Mouse (Mus musculus) T-helper 17 cell (primary cell): ENCODE data around the gene Ak5.

Source experiments
- in situ Hi-C, 2 experiments: fragments of 300-600 bp; cut with MboI, MseI; formaldehyde crosslinking; loops; 1 replicate in 1 of 2; 2 replicates in 1 of 2; pipeline ENCODE4 v1.15.1; 2025; ENCODE audit warnings: high pct_unique_total_duplicates in 2 of 2

Gene Ak5

DNA sequence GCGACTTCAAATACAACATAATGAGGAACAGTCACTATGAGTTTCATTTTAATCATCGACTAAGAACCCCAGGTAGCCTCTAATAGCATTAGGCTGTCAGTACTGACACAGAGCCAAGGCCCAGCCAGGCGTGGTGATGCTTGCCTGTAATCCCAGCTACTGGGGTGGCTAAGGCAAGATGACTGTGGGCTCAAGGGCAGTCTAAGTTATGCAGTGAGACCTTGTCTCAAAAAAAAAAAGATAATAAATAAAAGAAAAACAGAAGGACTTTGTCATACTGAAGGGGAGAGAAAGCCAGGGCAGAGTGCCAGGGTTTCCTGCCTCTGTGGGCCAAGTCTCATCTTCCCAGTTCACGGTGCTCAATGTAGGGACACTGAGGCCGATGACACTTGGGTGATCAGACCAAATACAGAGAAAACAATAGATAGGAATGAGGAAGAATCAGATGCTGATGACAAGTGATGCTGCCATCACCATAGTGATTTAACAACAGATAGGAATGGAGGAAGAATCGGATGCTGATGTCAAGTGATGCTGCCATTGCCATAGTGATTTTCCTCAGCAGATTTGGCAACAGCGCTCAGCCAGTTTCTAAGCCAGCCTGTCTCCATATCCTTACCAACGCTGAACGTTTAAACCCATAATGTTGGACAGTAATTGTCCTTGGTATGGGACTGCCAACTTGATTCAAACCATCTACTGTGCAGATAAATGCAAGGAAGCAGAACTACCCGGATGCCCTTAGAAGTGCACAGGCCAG lies 42.9 kb downstream of the Ak5 start:
- in situ Hi-C loops: no loop called here

DNA sequence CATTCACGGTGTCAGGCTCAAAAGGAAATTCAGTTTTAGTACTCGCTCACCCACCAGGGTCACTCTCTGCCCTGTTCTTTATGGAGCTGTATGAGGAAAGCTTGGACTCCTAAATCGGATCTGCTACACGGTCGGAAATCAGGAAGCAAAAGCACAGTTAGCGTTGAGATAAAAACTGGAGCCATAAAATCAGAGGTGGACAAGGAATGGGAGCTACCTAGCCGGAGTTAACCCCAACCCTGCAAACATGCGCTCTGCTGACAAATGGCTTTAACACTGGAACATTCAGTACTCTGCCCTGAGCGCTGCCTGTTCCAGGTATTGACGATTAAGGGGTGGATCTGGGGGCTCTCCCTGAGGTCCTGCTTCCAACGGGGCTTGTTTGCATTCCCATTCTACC lies 47.6 kb downstream of the Ak5 start:
- in situ Hi-C loops: no loop called here

DNA sequence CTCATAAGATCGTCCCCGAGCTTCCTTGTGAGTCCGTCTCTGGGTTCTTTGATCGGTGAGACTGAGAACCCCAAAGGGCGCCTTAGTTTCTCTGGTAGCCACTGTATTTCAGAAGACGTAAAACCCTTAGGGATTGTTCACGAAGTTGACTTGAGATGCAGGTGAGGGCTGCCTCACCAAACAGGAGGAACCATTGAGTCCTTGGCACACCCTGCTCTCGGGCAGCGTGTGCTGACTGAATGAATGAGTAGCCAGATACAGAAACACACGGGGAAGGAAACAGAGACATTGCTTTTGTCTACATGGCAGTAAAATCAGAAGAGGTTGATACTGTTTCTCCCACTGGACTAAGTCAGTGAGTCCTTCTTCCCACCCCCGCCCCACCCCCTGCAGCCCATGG lies 48.1 kb downstream of the Ak5 start:
- in situ Hi-C loops: no loop called here

DNA sequence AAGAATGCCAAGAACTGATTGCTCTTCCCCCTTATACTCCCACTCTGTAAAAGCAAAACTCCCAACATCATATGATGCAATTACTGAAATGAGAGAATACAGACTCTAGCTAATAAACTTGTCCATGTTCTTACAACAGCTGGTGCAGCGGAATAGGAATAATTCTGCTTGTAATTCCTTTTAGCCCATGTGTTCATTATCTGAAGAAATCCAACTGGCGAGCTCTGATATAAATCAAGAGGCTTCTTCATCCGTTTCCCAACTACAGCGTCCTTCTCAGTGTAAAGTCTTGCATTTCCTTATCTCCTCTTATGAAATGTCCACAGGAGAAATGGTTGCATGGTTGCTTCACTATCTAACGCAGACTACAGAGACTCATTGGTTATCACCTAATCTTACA lies 59.1 kb downstream of the Ak5 start:
- in situ Hi-C loops: no loop called here

DNA sequence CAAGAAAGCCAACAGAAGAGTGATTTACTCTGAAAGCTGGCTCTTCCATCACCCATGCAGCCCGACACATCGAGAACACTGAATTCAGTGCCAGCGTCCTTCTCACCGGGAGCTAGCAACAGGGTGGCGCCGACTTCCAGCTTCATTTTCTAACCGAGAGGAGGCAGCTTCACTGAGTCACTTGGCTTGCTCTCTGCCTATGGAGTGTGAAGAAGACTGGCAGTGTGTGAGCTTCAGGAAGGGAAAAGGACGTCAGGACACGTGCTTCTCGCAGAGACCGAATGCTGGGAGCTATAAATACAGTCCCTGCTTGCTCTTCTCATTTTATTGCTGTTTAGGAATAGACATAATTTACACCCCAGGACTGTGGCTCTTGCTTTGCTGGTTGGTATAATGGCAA lies 62.3 kb downstream of the Ak5 start:
- in situ Hi-C loops: no loop called here

DNA sequence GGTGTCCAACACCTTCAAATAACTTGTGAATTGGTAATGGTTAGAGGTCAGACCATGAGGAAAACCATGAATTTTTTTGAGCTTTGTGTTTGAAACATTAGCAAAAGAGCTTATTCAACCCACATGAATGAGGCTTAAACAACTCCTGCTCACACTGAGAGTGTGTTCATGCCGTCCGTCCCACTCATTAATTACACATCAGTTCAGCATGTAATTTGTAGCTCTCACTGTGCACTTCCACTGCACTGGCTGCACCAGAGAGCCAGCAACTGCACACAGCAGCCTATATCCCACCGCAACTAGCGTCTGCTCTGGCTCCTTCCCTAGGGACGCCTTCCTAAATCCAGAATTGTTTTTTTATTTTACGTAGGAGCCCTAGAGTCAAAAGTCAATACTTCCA lies 68.5 kb downstream of the Ak5 start:
- in situ Hi-C loops: no loop called here

DNA sequence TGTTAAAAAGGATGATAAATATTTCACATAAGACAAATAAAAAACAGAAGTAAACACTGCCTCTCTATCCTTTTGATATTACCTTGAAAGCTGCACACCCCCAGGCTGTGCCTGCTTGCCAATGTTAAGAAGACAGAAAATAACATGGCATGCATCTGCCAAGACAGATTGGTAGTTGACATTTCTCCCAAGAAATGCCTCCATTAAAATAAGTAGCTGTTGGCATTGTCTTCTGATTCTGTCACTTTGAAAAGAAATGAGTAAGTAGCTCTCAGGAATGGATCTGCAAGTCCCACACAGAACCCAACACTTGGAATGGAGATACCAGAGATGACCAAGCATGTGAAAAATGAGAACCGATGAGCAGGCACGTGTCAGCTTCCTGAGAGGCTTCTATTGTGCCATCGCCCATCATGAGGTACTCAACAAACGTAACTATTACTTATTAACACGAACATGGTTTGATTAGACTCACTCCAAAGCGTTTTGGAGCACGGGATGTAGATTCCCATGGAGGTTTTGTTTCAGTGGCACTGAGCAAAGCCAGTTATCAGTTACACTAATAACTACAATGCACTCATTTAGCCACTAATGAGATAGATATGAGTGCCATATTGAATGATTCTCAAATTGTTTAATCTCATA lies 71.6 kb downstream of the Ak5 start:
- in situ Hi-C loops: no loop called here

DNA sequence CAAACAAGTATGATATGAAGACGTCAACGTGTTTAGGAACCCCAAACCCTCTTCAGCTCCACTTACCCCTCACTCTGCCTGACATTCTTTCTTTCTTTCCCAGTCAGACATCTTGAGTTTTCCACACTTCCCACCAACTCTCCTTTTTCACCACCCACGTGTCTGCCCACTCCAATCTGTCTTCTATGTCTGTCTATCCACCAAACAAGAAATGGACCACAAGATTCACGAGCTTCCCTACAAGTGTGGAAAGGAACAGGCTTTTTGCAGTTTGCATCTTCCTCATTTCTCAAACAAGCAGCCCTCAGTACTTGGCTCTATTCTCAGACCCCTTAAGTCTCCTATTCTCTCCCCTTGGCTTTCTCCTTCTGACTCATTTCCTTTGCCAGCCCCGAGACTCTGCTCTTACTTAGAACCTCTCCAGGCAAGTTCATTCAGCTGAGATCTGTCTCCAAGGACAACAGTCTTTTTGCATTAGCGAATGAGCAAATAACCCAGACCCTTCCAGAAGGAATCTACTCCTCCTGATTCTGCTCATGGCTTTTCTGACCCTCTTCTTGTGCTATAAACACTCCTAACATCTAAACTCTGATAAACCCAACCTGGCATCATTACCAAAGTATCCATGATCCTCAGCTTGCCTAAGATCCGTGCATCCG lies 75.3 kb downstream of the Ak5 start:
- in situ Hi-C loops: no loop called here

DNA sequence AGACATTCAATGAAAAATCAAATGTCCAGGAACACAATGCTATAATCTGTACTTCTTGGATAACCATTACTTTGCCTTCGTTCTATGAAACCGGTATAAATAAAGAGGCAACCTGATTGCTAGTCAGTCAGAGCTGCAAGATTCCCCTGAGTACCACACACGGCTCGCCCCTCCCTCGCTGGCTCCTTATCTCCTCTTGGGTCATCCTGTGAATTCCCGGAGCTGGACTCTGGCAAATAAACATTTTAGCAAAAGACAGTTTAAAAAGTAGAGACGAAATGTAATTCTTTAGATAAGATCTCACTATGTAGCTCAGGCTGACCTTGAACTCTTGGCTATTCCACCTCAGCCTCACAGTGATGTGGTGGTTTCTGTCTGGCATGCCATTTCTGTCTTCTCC lies 77.7 kb downstream of the Ak5 start:
- in situ Hi-C loops: no loop called here

DNA sequence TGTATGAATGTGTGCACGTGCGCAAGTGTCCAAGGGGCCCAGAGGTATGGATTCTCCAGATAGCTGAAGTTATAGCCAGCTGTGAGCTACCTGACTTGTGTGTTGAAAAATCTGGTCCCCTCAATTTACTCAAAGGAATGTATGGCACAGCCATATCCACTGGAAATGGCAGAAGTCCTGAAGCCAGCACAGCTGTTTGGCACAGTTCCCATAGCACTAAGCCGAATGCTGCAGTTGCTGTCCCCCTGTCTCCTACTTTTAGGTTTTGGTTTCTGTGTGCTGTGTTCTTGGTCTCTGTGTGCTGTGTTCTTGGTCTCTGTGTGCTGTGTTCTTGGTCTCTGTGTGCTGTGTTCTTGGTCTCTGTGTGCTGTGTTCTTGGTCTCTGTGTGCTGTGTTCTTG lies 79.1 kb downstream of the Ak5 start:
- in situ Hi-C loops: loop anchor here in 1 of 2 experiments (10.0 kb wide), 1 partner anchor 664 kb away; no protein-coding TSS in a partner anchor

DNA sequence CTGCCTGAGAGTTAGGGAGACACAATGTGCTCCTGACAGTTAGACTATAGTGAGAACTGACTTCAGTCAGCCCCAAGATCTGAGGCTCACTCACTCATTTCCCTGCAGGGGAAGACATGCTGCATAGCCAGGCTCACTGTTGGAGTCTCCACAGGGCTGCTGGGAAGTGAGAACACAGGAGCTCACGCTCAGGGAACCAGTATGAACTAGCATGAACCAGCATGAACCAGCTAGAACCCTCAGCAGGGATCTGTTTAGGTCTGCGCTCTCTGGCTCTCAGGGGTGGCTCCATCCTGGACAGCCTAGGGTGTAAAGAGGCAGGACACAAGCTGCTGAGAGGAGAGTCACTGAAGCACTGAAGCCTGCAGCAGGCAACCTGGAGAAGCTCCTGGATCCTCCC lies 81.2 kb downstream of the Ak5 start:
- in situ Hi-C loops: loop anchor here in 1 of 2 experiments (10.0 kb wide), 1 partner anchor 662 kb away; no protein-coding TSS in a partner anchor

DNA sequence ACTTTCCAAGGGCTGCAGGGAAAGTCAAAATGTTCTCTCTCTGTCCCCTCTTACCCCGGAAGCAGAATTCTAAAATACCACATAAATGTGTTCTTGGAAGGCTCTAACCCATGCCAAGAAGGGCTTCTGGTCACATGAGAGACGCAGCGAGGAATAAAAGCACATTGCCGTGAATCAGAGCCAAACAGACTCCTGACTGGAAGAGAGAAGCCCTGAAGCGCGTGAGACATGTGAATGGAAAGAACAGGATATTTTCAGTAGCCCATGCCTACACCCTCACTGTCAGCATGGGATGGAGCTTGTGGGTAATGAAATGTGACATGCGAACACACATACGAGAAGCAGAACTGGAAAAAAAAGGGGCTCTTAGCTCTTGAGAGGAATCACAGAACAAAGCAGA lies 82.0 kb downstream of the Ak5 start:
- in situ Hi-C loops: loop anchor here in 1 of 2 experiments (10.0 kb wide), 1 partner anchor 661 kb away; no protein-coding TSS in a partner anchor

DNA sequence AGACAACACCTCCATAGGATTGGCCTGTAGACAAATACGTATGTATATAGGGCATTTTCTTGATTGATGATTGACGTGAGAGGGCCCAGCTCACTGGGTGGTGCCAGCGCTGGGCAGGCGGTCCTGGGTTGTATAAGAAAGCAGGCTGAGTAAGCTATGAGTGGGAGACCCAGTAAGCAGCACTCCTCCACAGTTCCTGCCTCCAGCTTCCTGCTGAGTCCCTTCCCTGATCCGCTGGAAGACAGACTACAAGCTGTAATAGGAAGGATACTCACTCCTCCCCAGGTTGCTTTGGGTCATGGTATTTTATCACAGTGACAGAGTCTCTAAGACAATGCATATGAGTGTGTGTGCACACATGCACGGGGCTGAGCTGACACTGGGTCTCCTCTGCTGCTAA lies 82.6 kb downstream of the Ak5 start:
- in situ Hi-C loops: loop anchor here in 1 of 2 experiments (10.0 kb wide), 1 partner anchor 661 kb away; no protein-coding TSS in a partner anchor

DNA sequence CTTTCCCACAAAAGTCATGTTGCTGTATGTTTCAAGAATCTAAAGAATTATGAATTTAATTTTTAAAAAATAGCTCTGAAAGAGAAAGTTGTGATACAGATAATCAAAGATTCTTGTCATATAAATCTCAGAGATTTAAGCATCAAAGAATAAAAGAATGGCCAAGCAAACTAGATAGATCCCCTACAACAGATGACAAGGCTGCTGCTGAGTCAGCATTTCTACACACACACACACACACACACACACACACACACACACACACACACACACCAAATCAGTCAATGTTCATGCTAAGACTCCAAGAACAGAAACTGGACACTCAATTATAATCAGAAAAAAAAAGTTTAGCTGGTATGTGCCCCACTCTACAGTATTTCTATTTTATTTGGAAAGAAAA lies 85.1 kb downstream of the Ak5 start:
- in situ Hi-C loops: loop anchor here in 1 of 2 experiments (10.0 kb wide), 1 partner anchor 658 kb away; no protein-coding TSS in a partner anchor

DNA sequence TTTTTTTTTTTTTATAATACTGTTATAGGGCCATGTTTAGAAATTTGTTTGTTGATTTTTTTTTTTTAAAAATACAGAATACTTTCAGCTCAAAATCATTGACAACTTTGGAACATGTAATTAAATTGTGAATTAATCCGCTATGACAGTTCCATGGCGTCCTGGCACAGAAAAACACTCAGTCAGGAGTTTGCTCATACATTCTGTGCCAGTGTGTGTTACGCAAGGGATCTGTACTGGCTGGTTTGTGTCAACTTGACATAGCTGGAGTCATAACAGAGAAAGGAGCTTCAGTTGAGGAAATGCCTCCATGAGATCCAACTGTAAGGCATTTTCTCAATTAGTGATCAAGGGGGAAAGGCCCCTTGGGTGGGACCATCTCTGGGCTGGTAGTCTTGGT lies 86.3 kb downstream of the Ak5 start:
- in situ Hi-C loops: loop anchor here in 1 of 2 experiments (10.0 kb wide), 1 partner anchor 657 kb away; no protein-coding TSS in a partner anchor

DNA sequence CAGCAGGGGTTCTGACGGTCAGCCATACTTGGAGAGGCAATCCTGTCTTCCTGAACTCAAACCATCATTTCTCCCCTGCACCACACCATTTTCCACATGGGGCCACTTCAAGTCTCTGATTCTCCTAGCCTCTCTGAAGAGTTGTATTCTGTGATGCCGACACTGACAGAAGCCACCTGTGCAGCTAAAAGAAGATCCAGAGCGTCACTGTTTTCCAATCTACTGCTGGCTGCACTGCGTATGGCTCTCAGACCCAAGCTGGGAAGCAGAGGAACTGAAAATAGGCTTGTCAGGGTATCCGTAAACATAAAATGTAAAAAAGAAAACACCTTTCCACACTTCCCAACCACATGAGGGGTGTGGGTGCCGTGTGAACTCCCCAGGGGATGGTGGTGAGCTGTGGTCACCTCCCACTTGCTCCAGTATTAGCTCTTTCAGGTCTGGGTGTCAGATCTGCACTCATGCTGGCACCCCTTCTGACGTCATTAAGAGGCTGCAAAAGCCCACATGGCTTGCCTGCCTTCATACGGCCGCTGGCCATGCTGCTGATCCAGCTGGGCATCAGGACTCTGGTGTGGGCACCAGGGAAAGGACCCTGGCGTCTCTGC lies 88.1 kb downstream of the Ak5 start:
- in situ Hi-C loops: loop anchor here in 1 of 2 experiments (10.0 kb wide), 1 partner anchor 655 kb away; no protein-coding TSS in a partner anchor

DNA sequence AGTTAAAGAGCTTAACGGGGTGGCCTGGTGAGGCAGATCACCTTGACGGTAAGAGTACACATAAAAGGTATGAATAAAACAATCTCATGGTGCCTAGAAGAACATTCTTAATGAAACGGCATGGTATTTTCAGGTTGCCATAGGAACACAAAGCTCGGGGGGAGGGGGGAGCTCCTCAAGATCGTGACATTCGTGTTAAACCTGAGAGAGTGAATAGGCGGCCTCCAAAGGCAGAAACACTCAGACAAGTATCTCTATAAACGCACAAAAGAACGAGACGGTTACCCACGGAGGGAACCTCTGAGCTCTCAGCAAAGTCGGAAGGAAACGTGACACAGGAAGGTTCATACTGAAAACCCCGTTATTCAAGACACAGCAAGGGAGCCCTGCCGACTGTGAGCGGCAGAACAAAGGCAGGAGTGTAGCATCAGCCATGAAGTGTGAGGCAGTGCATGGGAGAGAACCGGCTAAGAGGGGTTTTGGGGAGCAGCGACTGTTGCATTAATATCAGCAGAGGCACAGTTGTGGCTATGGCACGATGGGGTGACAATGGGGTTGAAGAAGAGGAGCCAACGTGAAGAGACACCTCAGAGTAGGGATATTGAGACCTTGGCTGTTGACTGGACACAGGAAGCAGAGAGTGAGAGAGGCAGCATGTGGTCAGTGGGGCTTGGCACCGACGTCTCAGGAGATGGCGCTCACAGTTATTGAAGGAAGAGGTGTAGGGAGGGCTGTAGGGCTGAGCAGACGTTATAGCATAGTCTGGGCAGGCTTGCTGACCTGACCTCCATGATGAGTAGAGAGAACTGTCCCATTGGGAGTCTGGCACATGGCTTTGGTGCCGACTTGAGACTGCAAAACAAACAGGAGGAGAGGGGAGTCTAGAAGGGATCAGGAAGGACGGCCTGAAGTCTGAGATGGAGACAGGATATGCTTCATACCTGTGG lies 89.6 kb downstream of the Ak5 start:
- in situ Hi-C loops: no loop called here

DNA sequence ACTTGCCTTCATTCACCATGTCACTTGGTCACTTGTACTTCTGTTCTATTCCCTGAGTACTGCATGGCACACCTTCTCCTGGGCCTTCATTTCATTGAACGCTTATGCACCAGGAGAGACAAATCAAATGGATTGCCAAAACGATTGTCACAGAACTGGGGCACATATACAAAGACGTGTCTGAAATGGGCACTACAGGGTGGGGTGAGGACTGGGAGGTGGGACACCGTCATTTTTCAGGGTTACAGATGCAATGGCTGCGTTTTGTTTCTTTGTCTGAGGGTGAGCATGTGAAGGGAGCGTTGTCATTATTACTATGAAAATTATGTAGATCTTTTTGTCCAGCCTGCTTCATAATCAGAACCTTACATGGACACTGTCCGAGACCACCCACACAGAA lies 90.4 kb downstream of the Ak5 start:
- in situ Hi-C loops: no loop called here

DNA sequence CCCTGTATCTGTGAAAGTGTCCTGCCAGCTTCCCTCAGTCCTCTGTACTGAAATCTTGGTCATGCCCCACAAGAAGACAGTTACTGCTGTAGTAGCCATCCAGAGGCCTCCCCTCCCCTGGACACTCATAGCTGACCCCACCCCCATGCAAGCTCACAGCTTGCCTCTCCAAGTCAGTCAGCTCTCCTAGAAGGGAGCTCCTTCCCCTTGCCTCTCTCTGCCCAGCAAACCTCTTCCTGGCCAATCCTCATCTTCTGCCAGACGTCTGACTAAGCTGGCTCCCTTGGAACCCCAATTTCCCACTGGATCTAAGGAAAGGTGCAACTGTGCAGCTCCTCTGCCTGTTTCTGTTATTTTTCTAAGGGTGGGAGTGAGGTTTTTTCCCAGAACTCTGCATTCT lies 90.9 kb downstream of the Ak5 start:
- in situ Hi-C loops: no loop called here

DNA sequence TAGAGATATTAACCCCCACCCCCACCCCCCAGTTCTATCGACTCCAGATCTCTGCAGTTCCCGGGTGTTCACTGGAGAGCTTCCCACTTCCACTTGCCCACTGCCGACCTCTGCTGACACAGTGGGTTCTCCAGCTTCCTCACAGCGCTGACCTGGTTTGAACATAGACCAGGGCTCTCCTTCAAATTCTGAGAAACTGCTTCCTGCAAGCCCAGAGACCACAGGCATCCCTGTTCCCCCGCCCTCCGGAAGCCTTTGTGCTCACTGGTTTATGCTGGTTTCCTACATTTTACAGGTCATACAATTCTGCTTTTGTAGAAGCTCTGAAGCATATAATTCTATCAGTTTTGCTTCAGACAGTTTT lies 98.9 kb downstream of the Ak5 start:
- in situ Hi-C loops: no loop called here
